Mouse (Mus musculus) inflammation-experienced regulatory T-cells (primary cell): ENCODE measurements around the gene Rfc1. TPM values are rescaled to one million over a fixed set of nuclear protein-coding genes. Genes with fewer than 3 reads are reported as not detected.

Experiments used
- polyA plus RNA-seq, 2 experiments: library from polyadenylated mRNA; unstranded; fragments of 100-300 nt; shearing (Covaris generic); gene quantifications; one replicate each; pipeline ENCODE4 v1.2.1; 2017

Rfc1 gene
- polyA plus RNA-seq: 10 to 100 TPM; 46.2 to 47.2 TPM

DNA sequence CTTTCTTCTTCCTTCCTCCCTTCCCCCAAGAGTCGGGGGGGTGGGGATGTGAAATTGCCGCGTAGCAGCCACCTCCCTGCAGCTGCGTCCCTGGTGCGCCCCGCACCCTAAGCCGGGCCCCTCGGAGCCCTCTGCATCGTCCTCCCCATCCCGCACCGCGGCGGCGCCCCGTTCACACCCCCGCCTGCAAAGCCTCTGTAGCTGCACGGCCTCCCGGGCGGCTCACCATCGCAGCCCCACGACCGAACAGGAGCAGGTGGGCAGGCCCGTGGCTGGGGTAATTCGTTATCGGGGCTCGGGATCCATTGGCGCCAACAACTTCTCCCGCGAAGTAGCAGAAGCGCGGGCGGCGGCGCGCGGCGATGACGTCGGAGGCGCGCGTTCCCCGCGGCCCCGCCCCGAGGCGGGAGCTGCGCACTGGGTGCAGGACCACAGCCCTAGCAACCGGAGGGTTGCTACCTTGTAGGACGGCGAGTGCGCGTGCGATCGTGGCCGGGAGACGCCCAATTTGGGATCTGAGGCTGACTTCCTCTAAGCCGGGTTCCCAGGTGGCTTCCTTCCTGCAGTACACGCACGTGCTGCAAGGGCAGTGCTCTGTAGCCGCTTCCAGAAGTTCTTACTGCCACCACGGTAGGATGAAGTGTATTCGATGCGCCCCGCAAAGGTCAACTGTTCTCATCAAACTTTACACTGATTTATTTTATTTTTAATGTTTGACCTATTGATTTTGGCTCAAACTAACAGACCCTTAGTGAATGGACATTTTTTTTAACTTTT lies at the start of gene Rfc1:
Rfc1 (minus strand) TSS at position 373 of the 777 bp plus-strand sequence.

DNA sequence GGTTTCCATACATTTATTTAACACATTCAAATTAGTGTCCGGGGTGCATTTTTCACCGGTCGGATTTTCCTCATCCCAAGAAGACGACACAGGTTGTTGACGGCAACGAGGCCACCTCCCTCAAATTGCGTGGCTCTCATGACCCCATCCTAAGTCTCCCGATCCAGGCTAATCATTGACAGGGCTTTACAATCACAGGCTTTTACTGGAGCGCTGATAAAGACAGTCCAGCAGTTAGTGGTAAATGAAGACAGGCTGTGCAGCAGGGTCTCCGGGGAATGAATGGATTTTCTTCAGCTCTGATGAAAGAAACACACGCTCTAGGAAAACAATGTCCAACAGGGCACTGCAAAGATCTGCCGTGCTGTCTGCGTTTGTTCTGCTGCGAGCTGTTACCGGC lies 12.7 kb upstream of the Rfc1 start, which contains the start of gene Klb:
Klb (plus strand) TSS at position 147 of the 400 bp plus-strand sequence.

Other genes starting within 250 kb of the Rfc1 start
- gene Tmem156, start 243.5 kb downstream of the Rfc1 start, polyA plus RNA-seq: 10 to 100 TPM; 16.9 to 27.3 TPM
- 10 to 100 TPM; 14.3 to 37.4 TPM for gene Klhl5, start 228.1 kb downstream of the Rfc1 start, polyA plus RNA-seq
- gene Wdr19, start 136.0 kb downstream of the Rfc1 start, polyA plus RNA-seq: 1 to 10 TPM; 3.2 to 4.4 TPM
- under 1 TPM; 0.10 to 0.26 TPM for gene Klb, start 12.6 kb upstream of the Rfc1 start, polyA plus RNA-seq
- 1,000 to 10,000 TPM in 1 of 2 experiments, 100 to 1,000 TPM in 1; 902 to 1,025 TPM for gene Rpl9, start 55.8 kb upstream of the Rfc1 start, polyA plus RNA-seq
- gene Lias, start 55.8 kb upstream of the Rfc1 start, polyA plus RNA-seq: 10 to 100 TPM; 41.6 to 42.0 TPM
- gene Ugdh, start 100.3 kb upstream of the Rfc1 start, polyA plus RNA-seq: 10 to 100 TPM; 32.1 to 37.1 TPM
- gene Gm43552, start 157.2 kb upstream of the Rfc1 start, polyA plus RNA-seq: not detected
- gene Smim14, start 201.5 kb upstream of the Rfc1 start, polyA plus RNA-seq: 100 to 1,000 TPM; 168 to 176 TPM
- 100 to 1,000 TPM in 1 of 2 experiments, 10 to 100 TPM in 1; 99.2 to 101 TPM for gene Ube2k, start 201.6 kb upstream of the Rfc1 start, polyA plus RNA-seq